Mouse (Mus musculus) forebrain, embryonic 14.5 days (tissue): ENCODE measurements around the gene Gprc5b. TPM values are rescaled to one million over a fixed set of nuclear protein-coding genes. Genes with fewer than 3 reads are reported as not detected.

Experiments used
- ATAC-seq: fragments of 200-750 bp; cut with Nextera tagmentation; 2 replicates; pipeline ENCODE4 v1.8.0; 2017; ENCODE audit warnings: mild to moderate bottlenecking, moderate library complexity
- DNase-seq: peaks from one replicate; pipeline ENCODE4 v3.0.0-alpha.2; 2015; ENCODE audit warnings: low spot score
- H3K27ac ChIP-seq: fragments of 300-500 bp; sonication (generic); 2 replicates; pipeline ENCODE4 v1.5.1; 2014; ENCODE audit warnings: low read depth, mild to moderate bottlenecking, control low read depth, low read length, moderate library complexity
- H3K27me3 ChIP-seq: fragments of 300-500 bp; sonication (generic); replicated peaks from 2 replicates; pipeline ENCODE4 v1.6.1; 2014; ENCODE audit warnings: low read length, control low read depth, mixed read lengths; ENCODE audit not compliant: control insufficient read depth, insufficient read depth
- H3K36me3 ChIP-seq: fragments of 300-500 bp; sonication (generic); 2 replicates; pipeline ENCODE4 v1.6.1; 2014; ENCODE audit warnings: low read length, control low read depth; ENCODE audit not compliant: control insufficient read depth, insufficient read depth
- H3K4me1 ChIP-seq: fragments of 300-500 bp; sonication (generic); 2 replicates; pipeline ENCODE4 v1.6.1; 2014; ENCODE audit warnings: antibody characterized with exemption, low read length, control low read depth; ENCODE audit not compliant: control insufficient read depth, insufficient read depth
- H3K4me2 ChIP-seq: fragments of 300-500 bp; sonication (generic); 2 replicates; pipeline ENCODE4 v1.6.1; 2014; ENCODE audit warnings: mild to moderate bottlenecking, control low read depth, low read length
- H3K4me3 ChIP-seq: fragments of 300-500 bp; sonication (generic); 2 replicates; pipeline ENCODE4 v1.5.1; 2014; ENCODE audit warnings: low read depth, low read length, control low read depth
- H3K9ac ChIP-seq: fragments of 300-500 bp; sonication (generic); 2 replicates; pipeline ENCODE4 v1.6.1; 2014; ENCODE audit warnings: mild to moderate bottlenecking, low read length, control low read depth, moderate library complexity
- H3K9me3 ChIP-seq: fragments of 300-500 bp; sonication (generic); replicated peaks from 2 replicates; pipeline ENCODE4 v1.6.1; 2016; ENCODE audit warnings: low read length, control low read depth, mixed read lengths; ENCODE audit not compliant: control insufficient read depth
- WGBS: fragments of 180-500 bp; shearing (Covaris S2); extraction: QIAGEN DNeasy Blood & Tissue Kit; methylation state at CpG from one replicate; pipeline ENCODE4 v1.1.7; 2014; 5-methylcytosine and 5-hydroxymethylcytosine counted together
- polyA plus RNA-seq: library from polyadenylated mRNA; unstranded; fragments of >200 nt; fragmentation: Nextera tagmentation; extraction: Ambion mirVana; gene quantifications from 2 replicates; pipeline ENCODE4 v1.2.1, GENCODE M21; 2014

Gene Gprc5b
- polyA plus RNA-seq, 1 experiment from 2014 or later, result 12.6 TPM

DNA sequence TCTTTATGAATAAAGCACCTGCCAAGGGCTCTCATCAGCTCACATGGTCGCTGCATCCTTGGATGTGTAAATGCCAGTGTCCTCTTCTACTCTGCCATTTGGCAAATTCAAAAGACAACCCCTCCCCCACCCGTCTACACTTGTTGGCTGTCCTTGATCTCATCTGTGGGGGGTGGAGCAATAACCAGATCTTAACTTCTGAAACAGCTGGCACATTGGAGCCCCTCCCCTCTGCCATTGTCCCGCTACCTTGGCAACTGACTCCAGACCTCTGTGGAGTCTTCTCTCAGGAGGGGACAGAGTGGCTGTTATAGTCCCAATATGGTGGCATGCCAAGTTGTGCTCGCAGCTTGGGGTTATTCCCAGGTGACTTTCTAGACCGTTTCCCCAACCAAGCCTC, 22.7 kb downstream of the Gprc5b start:
- Histone ChIP-seq H3K9me3 (no peaks in the 10 kb centered on the region), H3K4me3 (no peak overlapping the region), H3K9ac (no peak overlapping the region), H3K4me2 (no peak overlapping the region), H3K27ac (no peak overlapping the region), H3K27me3 (no peaks in the 10 kb centered on the region), H3K36me3 (peaks cover 31% of the 10 kb centered on the region), H3K4me1 (peaks cover 20% of the 10 kb centered on the region; the same call in 1 of the 2 replicates)
- WGBS, result 55% methylated on average over 5 of the region's 5 CpGs
- DNase-seq (peak; percentile 35), ATAC-seq (no peak)

DNA sequence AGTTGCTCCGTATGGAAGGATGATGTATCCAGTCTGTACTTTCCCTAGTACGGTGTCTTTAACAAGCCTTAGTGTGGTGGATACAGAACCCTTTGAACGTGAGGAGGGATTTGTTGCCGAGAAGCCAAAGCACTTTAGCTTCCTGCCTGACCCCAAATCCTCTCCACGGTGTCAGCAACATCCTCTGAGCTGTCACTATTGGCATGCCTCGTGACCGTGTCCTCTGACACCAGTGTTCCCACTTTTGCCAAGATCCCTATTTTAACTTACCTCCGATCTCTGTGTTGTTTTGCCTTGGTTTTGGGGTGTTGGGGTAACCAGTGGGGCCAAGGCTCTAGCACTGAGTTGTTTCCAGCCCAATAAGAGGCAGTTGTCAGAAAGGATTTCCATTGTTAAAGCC, 23.5 kb downstream of the Gprc5b start:
- Histone ChIP-seq H3K4me3 (no peak overlapping the region), H3K36me3 (peaks cover 28% of the 10 kb centered on the region), H3K9me3 (no peaks in the 10 kb centered on the region), H3K9ac (no peak overlapping the region), H3K4me2 (no peak overlapping the region), H3K27me3 (no peaks in the 10 kb centered on the region), H3K27ac (no peak overlapping the region), H3K4me1 (peaks cover 13% of the 10 kb centered on the region; the same call in 1 of the 2 replicates)
- ATAC-seq, result no peak
- 87% methylated on average over 8 of the region's 8 CpGs for WGBS
- no peak for DNase-seq

DNA sequence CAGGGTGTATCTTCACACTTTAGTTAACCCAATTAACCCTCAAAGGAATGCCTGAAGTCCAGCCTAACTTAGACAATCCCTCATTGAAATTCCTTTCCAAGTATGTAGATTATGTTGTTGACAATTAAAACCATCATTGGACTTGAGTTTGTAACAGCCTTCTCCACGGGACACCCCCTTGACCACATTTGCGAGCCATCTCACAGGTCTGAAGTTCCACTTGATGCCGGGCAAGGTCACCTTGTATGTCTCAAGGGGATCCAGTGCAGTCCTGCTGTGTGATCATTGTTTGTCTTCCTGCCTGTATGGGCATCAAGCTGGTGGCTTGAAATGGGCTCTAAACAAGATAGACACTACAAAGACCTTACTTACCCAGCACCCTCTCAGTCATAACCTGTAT, 26.1 kb downstream of the Gprc5b start:
- DNase-seq (no peak), ATAC-seq (no peak)
- Histone ChIP-seq H3K27ac (no peak overlapping the region), H3K4me1 (0 out of 2 replicates have a peak, but pooled peaks cover 5% of the 10 kb centered on the region), H3K4me2 (no peak overlapping the region), H3K9ac (no peak overlapping the region), H3K27me3 (no peaks in the 10 kb centered on the region), H3K4me3 (no peak overlapping the region), H3K36me3 (peaks cover 7% of the 10 kb centered on the region), H3K9me3 (no peaks in the 10 kb centered on the region)
- WGBS, result 88% methylated on average over 3 of the region's 3 CpGs

DNA sequence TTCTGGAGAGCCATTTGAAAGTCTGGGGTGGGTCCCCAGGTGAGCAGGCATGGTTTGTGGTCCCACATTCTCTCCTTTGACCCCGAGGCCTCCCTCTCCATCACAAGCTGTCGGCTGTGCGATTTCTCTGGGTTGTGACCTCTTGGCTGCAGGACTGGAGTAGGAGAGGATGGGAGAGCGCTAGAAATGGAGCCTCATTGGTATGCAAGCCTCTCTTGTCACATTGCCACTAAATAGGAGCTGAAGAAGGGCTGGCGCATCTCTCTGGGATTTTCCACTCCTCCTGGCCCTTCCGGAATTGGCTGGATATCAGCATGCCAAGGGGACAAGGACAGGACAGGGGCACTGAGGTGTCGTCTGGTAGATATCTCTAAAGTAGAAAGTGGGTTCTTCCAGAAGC, 29.8 kb downstream of the Gprc5b start:
- no peaks in the 10 kb centered on the region for H3K4me1 ChIP-seq
- H3K4me2 ChIP-seq, result no peak overlapping the region
- H3K36me3 ChIP-seq, result no peaks in the 10 kb centered on the region; the same call in 1 of the 2 replicates
- WGBS, result 31% methylated on average over 7 of the region's 7 CpGs
- H3K9me3 ChIP-seq, result no peaks in the 10 kb centered on the region
- H3K27ac ChIP-seq, result no peak overlapping the region
- no peaks in the 10 kb centered on the region for H3K27me3 ChIP-seq
- no peak overlapping the region for H3K9ac ChIP-seq
- ATAC-seq (no peak), DNase-seq (no peak)
- no peak overlapping the region for H3K4me3 ChIP-seq

DNA sequence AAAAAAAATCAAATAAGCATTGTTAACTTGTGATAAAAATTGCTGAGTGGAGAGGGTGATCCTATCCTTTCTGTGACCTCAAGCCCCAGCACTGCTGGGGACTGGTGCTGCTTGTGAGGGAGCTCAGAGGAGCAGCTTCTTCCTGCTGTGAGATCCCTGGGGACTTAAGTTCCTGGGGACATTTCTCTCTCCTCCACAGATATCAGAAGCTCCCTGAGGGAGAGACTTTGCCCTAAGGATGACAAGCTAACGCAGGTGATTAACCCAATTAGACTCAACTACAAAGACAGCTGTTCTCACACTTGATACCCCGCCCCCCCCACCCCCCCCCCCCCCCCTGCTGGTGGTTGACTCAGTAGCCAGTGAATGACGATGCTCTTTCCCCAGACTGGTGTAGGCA, 30.2 kb downstream of the Gprc5b start:
- Histone ChIP-seq H3K4me3 (no peak overlapping the region), H3K27me3 (no peaks in the 10 kb centered on the region), H3K36me3 (no peaks in the 10 kb centered on the region; the same call in 1 of the 2 replicates), H3K27ac (no peak overlapping the region), H3K9me3 (no peaks in the 10 kb centered on the region), H3K4me1 (no peaks in the 10 kb centered on the region), H3K4me2 (no peak overlapping the region), H3K9ac (no peak overlapping the region)
- whole genome bisulfite sequencing, result 0% methylated on average over 2 of the region's 3 CpGs
- DNase-seq (no peak), ATAC-seq (no peak)

DNA sequence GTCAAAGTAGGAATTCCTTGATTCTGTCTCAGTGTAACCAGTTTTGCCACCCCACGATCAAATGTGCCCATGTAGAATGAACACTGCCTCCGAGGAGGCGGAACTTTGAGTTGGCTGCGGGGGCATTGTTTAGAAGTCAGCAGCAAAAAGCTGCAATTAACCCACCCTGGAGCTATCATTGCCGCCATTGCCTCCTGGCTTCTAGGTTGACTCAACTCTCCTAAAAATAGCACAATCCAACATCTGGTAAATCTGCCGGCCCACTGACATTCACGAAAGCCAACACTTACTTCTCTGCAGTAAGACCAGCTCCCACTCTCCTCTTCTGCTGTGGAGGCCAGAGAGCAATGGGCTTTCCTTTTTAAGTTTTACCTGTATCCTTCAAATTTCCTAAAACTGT, 35.8 kb downstream of the Gprc5b start:
- H3K4me1 ChIP-seq, result no peaks in the 10 kb centered on the region
- no peak for ATAC-seq
- H3K27me3 ChIP-seq, result no peaks in the 10 kb centered on the region
- H3K4me3 ChIP-seq, result no peak overlapping the region
- H3K27ac ChIP-seq, result no peak overlapping the region
- H3K9me3 ChIP-seq, result no peaks in the 10 kb centered on the region
- H3K4me2 ChIP-seq, result no peak overlapping the region
- no peak for DNase-seq
- H3K9ac ChIP-seq, result no peak overlapping the region
- WGBS, result 73% methylated on average over 7 of the region's 7 CpGs
- H3K36me3 ChIP-seq, result no peaks in the 10 kb centered on the region

DNA sequence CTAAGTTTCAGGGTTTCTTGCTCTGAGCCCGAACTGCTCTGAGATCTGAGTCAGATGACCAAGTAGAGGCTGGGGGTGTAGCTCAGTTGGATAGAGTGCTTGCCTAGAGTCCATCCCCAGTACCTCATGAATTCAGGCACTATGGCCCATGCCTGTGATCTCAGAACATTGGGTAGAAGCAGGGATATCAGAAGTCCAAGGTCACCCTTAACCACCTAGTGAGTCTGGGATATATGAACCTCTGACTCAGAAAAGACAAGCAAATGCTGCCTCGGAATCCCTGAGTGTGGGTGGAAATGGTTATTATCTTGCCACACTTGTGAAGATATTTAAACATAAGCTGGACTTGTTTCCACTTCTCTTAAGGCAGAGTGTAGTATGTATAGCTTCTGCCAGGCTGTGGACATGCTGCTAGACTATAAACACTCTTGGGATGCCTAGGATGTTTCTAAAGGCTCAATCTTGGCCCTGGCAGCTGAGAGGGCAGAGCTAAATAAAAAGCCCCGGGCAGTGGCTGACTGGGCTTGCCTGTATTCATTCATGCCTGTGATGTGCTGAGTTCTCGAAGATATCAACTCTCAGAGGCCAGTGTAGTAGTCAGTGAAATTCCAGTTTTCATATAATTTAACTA, 38.3 kb downstream of the Gprc5b start:
- Histone ChIP-seq H3K27me3 (no peaks in the 10 kb centered on the region), H3K4me1 (no peaks in the 10 kb centered on the region), H3K4me2 (no peak overlapping the region), H3K4me3 (no peak overlapping the region), H3K27ac (no peak overlapping the region), H3K9me3 (no peaks in the 10 kb centered on the region), H3K36me3 (no peaks in the 10 kb centered on the region), H3K9ac (no peak overlapping the region)
- WGBS, result 84% methylated on average over 4 of the region's 4 CpGs
- ATAC-seq (no peak), DNase-seq (no peak)

DNA sequence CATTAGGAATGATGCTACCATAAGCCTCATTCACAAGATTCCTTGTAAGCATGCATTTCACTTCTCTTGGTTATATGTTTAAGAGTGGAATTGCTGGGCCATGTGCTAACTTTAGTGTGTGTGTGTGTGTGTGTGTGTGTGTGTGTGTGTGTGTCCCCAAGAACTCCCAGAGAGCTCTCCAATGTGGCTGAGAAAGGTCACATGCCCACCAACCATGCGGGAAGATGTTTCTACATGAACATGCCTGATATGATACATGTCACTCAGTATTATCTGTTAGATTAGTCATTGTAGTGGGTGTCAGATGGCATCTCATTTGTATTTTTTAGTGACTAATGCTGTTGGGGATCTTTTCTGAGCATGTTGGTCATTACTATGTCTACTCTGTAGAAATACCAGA, 40.0 kb downstream of the Gprc5b start:
- H3K4me3 ChIP-seq, result no peak overlapping the region
- WGBS, result 93% methylated on average over 1 of the region's 1 CpGs
- no peaks in the 10 kb centered on the region for H3K27me3 ChIP-seq

DNA sequence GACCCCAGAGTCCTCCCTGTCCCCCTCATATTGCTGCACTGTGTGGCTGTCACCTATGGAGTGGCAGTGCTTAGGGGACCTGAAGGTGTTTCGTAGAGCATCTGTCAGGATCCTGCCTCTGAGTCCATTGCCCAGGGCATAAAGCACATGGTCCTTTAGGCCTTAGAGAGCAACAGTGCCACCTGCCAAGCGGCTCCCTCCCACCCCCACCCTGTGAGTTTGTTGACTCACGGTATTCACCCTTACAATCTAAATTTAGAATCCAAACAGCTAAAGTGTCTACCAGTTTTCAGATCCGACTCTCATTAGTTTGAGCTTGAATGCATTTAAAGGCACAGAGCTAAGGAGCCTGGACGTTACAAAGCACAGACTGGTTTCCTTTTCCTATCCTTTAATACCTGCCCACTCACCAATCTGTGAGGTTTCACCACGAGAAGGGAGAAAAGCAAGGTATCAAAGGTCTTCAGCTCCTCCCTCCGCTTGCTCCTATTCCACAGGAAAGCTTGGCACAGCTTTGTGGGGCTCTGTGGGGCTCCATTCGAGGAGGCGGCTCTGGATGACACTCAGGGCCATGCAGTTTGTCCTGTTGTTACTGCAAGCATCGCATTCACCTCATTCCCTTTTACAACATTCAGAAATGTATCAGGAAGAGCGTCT, 41.3 kb downstream of the Gprc5b start:
- Histone ChIP-seq H3K9me3 (no peaks in the 10 kb centered on the region), H3K9ac (no peak overlapping the region), H3K36me3 (no peaks in the 10 kb centered on the region), H3K27me3 (no peaks in the 10 kb centered on the region), H3K4me1 (no peaks in the 10 kb centered on the region), H3K27ac (no peak overlapping the region), H3K4me2 (no peak overlapping the region), H3K4me3 (no peak overlapping the region)
- 57% methylated on average over 11 of the region's 11 CpGs for WGBS
- no peak for ATAC-seq
- no peak for DNase-seq

More for the DNA sequence above, 40.0 kb downstream of the Gprc5b start:
- Histone ChIP-seq H3K27ac (no peak overlapping the region), H3K36me3 (no peaks in the 10 kb centered on the region), H3K9ac (no peak overlapping the region), H3K4me1 (no peaks in the 10 kb centered on the region), H3K4me2 (no peak overlapping the region), H3K9me3 (no peaks in the 10 kb centered on the region)
- DNase-seq (no peak), ATAC-seq (no peak)
